Mouse (Mus musculus) mouse embryonic stem cell (cell line): ENCODE data around the gene Hapln3.

Experiments
- in situ Hi-C, 2 experiments: fragments of 300-500 bp; cut with MboI; formaldehyde crosslinking; loops; 1 replicate in 1 of 2; 3 replicates in 1 of 2; pipeline ENCODE4 v1.14.3; 2019 to 2020; ENCODE audit warnings: low sequenced_read_pairs in 2 of 2, low pct_unique_long_range_greater_than_20kb in 1 of 2, mixed read lengths in 1 of 2; ENCODE audit not compliant: unreplicated experiment in 1 of 2

The Hapln3 gene

DNA sequence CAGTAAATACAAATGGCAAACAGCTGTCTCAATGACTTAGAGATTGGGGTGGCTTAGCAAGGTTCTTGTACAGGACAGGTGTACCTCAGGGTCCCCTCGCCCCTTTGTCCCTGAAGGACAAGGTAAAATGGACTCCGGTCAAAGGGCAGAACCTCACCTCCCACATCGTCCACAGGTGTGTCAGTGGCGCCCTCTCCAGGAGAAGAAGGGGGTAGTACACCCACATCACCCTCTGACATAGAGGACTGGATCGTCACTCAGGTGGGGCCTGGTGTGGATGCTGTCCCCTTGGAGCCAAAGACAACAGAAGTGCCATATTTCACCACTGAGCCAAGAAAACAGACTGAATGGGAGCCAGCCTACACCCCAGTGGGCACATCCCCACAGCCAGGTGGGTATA lies 34.3 kb downstream of the Hapln3 start:
- in situ Hi-C loops: no loop called here

DNA sequence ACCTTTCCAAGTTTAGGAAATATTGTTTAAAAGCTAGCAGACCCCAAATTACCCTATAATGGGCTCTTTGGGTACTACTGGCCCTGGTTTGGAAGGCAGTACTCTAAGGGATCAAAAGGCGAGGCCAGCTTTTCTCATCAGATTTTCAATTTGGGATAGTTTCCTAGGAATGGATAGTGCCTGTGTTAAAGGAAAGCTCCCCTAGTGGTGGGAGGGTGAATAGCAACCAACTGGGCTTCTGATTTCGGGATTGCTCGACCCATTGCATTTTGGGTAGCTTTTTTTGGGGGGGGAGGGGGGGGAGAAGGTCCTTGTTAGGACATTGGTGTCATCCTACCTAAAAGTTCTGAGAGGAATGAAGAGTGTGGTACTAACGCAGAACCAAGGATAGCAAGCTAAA lies 41.7 kb downstream of the Hapln3 start:
- in situ Hi-C loops: loop anchor here in 1 of 2 experiments (5.0 kb wide), 1 partner anchor 172 kb away; no protein-coding TSS in a partner anchor

- in situ Hi-C loops: no loop called here
Measured at GRCm38 (mm10) chr7:79080572-79081399, 50.0 kb downstream of the Hapln3 start.

DNA sequence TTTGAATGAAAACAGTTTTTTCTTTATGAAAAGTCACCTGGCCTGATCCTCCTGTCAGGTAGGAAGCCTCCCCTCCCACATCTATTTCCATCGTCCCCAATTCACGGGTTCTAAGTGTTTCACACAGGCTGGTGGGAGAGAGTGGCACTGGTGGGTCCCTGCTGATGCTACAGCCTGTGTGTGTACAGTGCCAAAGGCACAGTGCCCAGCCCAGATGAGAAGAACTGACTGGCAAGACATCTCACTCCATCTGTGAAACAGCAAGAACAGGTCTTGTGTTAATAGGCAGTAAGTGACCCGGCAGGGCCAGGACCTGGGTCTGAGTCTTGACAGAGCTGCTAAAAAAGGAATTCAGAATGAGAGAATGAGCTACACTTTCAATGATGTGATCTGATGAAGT lies 51.6 kb downstream of the Hapln3 start:
- in situ Hi-C loops: no loop called here

DNA sequence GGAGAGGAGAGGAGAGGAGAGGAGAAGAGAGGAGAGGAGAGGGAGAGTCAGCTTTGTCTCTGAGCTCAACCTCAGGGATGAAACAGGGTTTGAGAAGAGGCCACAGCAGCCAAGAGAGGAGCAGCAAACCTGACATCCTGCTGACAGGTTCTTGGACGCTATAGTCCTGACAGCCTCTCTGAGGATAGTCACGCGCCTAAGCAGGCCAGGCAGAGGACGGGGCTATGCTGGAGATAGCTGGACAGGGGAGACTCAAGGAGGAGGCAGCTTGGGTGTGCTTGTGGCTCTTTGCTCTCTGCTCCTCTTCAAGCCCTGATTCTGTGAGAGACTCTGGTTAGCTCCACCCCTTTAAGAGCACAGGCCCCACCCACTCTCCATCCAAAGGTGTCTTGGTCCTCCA lies 62.6 kb downstream of the Hapln3 start:
- in situ Hi-C loops: loop anchor here in 1 of 2 experiments (10.0 kb wide), 1 partner anchor 123 kb away; no protein-coding TSS in a partner anchor

DNA sequence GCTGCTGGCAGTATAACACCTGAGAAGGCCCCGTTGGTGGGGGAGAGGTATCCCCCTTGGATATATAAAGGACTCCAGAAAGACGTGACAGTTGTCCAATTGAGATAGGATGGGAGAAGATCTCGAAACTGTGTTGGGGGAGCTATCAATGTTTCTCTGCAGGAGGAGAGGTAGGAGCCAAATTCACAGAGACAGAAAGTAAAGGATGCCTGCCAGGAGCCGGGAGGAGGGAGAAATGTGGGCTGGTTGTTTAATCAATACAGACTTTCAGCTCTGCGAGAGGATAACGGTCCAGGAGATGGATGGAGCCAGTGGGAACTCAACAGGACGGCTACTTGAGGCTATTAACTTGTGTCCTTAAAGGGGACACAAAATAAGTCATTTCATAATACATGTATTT lies 63.4 kb downstream of the Hapln3 start:
- in situ Hi-C loops: loop anchor here in 1 of 2 experiments (10.0 kb wide), 1 partner anchor 123 kb away; no protein-coding TSS in a partner anchor
